Mouse (Mus musculus): ENCODE measurements around the gene Stx5a.

Stx5a gene

DNA sequence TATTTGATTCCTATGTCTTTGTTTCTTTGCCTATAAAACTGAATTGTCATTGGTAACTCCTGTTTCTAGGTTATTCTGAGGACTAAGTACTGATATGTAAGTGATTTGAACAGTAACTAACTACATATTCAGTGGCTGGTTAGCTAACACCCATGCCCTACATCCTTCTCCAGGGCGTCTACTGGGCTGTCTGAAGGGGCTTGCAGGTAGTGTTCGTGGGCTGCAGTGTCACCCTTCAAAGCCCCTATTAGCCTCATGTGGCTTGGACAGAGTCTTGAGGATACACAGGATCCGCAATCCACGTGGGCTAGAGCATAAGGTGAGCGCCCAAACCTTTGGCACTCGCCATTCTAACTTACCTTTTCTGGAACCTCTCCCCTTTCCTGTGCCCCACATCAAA is 1.6 kb upstream of the Stx5a start:
- DNase-seq (ENCODE audit: low read depth in 1 of 2, low spot score in 2 of 2) = no peak

DNA sequence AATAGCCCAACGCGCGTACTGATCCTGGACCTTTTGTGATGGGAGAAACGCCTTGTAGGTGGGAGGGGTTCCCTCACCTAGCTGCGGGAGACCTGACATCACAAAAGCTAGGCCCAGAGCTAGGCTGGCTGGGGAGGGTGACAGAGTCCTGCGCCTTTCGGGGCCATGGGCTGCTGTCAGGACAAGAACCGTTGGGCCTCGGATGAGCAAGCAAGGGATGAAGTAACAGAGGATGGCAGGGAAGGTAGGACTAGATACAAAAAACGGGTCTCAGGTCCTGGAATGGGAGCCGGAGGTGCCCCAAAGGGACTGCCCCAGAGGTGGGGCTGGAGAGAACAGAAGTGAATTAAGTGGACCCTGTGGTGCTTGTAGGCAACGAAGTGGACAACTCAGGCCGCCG is 610 bp upstream of the Stx5a start, which contains the start of gene 1700092M07Rik:
TSS of gene 1700092M07Rik (plus strand) at position 116 of the 400 bp plus-strand sequence.
- no peak for DNase-seq (ENCODE audit: low read depth in 1 of 2, low spot score in 2 of 2)

DNA sequence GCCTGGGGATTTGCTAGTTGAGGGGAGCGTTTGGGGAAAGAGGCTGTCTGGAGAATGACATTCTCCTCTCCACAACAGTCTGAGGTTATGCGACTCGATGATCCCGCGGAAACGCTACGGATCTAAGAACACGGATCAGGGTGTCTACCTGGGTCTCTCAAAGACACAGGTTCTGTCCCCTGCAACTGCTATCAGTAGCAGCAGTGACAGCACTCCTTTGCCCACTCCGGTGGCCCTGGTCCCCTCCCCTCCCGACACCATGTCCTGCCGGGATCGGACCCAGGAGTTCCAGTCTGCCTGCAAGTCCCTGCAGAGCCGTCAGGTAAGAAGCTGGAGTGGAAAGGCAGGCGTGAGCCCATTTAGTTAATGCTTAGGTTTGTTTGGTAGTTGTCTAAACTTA is 963 bp downstream of the Stx5a start:
- DNase-seq (ENCODE audit: low read depth in 1 of 2, low spot score in 2 of 2) = no peak

DNA sequence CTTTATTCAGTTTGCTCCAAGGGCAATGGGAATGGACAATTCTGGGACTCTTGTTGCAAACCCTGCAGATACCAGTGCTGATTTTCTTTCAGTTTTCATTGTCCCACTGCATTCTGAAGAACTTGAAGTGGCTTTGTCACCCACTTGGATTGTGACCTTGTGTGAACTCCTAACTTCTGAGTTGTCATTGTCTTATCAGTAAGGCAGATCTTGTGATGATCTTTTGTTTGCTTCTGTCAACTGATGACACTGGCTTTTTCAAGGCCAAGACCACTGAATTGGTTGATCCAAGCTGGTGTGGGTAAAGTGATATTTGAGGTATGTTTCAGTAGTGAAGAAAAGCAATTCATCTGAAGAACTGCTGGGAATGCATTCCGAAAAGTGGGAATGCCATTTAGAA is 4.2 kb downstream of the Stx5a start:
- no peak for DNase-seq (ENCODE audit: low read depth in 1 of 2, low spot score in 2 of 2)

DNA sequence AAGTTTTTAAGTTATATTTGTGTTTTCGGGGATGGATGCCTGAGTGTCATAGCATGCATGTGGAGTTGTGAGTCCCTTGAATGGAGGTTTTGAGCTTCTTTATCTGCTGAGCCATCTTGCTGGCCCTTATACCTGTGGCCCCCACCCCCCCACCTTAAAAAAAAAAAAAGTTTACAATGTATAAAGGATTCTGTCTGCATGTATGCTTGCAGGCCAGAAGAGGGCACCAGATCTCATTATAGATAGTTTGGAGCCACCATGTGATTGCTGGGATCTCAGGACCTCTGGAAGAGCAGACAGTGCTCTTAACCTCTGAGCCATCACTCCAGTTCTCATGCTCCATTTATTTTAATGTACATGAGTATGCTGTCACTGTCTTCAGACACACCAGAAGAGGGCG is 6.2 kb downstream of the Stx5a start:
- DNase-seq (ENCODE audit: low read depth in 1 of 2, low spot score in 2 of 2) = no peak

DNA sequence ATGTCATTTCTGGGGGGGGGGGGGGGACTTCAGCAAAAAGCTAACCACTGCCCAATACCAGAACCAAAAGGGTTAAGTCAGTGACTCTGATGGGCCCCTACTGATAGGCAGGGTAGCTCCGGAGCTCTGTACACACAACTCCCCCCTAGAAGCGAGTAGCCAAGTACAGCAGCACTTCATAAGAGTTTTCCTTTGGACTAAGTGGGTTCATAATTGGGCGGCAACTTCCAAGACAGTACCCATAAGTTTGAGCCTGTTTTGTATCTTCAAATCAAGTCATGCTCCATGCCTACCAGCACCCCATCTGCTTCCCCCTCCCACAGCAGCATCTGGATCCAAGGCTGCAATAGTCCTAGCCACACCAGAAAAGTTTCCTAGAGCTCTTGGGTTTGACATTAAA is 14.4 kb downstream of the Stx5a start:
- no peak for DNase-seq (ENCODE audit: low read depth in 1 of 2, low spot score in 2 of 2)

DNA sequence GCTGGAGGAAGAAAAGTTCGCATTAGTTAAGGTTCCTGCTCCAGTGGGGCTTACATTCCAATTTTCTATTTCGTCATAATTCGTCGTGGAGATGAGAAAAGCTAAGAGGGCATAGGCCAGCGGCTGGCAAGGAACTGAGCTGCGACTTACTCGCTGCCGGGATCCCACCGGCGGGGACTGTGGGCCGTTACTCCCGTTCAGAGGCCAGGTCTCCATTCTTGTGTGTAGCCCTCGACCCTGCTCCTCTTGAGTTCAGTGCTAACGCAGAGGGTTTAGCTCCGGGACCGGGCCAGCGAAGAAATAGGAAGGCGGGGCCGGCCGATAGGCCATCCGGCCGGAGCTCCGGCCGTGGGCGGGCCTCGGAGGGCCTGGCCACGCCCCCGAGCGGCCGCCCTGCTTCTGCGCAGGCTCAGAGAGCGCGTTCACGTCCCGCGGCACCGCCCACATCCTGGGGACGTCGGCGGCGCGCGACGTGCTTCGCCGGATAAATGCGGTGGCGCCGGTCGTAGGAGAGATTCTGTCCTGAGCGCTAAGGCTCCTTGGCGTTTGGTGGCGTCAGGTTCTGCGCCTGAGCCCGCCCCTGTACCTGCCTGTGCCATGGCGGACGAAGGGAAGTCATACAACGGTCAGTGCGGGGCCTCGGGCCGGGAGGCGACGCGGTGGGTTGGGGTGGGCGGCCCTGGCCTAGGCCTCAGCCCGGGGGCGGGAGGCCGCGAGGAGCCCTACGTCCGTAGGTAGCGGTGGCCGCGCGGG is 15.6 kb downstream of the Stx5a start, which contains the start of gene Nxf1:
TSS of gene Nxf1 (plus strand) at position 439 of the 753 bp plus-strand sequence.
- peak; percentile 62 to 86 for DNase-seq (ENCODE audit: low read depth in 1 of 2, low spot score in 2 of 2)

DNA sequence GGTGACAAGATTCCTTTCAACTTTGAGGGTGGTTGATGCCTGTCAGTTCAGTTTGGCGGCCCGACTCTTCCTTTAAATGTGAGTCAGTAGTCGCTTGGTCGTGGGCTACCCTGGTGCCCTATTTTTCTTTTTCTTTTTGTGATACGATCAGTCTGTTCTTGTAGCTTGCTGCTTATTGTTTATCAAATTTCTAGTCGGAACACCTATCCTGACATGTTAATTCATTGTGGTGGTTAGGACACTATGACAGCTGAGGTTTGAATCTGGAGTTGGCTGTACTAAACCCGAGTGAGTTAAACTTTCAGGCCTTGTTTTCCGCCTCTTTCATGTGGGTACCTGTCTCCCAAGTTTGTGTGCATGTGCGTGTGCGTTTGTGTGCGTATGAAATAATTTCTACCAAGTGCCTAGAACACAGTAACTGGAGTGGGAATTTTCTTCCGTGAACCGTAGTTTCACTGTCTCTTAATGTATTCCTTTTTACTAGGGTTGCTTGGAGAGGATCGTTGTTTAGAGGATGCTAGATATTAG is 16.3 kb downstream of the Stx5a start:
- DNase-seq (ENCODE audit: low read depth in 1 of 2, low spot score in 2 of 2) = no peak

DNA sequence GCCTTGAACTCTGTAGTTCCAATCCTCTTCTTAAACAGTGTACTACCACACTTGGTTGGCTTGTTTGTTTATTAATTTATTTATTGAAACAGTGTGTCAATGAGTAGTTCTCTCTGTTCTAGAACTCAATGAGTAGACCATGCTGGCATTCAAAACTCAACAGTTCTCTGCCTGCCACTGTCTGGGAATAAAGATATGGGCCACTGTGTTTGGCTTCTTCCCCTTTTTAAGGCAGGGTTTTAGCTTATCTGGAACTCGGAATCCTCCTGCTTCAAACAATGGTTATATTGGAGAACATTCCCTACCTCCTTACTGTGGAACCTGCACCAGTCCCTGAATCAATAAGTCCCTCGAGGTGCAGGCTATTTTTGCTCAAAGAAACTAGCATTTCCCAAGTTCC is 17.7 kb downstream of the Stx5a start:
- DNase-seq (ENCODE audit: low read depth in 1 of 2, low spot score in 2 of 2) = no peak

DNA sequence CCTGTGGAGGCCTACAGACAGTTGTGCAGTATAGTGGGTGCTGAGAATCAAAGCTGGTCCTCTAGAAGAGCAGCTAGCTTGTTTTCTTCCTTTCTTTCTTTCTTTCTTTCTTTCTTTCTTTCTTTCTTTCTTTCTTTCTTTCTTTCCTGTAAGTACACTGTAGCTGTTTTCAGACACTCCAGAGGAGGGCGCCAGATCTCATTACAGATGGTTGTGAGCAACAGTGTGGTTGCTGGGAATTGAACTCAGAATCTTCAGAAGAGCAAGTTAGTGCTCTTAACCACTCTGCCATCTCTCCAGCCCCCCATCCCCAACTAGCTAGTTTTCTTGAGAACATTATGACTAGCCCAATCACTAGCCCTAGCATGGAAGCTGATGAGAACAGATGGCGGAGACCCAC is 19.5 kb downstream of the Stx5a start:
- no peak for DNase-seq (ENCODE audit: low read depth in 1 of 2, low spot score in 2 of 2)

DNA sequence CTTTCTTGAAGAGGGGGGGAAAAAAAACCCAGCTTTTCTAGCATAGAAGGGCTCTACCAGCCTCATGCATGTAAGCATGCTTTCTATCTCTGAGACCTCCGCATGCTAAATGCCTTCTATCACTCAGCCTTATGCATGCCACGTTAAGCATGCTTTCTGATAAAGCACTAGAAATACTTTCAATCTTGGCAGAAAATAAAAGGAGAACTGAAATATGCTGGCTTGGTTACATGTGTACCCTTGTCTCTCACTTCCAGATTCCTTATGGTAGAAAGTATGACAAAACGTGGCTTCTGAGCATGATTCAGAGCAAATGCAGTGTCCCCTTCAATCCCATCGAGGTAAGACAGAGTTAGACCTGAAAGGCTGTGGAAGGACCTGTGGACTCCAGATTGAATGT is 22.1 kb downstream of the Stx5a start:
- no peak for DNase-seq (ENCODE audit: low read depth in 1 of 2, low spot score in 2 of 2)

DNA sequence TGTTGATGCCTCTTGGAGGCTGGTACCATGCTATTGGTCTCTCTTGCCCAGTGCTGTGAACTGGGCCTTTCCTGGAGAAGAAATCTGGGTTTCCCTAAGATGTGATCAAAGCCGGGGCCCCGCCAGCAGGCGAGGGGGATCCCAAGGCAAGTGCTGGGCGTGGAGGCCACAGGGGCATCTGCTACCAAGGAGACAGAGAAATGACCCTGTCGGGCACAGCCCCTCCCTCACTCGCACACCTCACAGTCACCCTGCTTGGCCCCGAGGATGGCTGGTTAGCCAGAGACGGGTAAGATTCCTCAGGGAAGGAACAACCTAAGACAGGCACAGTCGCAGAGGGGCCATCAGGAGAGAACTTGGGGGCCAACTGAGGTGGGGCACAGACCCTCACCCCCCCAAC is 24.3 kb downstream of the Stx5a start:
- no peak for DNase-seq (ENCODE audit: low read depth in 1 of 2, low spot score in 2 of 2)

DNA sequence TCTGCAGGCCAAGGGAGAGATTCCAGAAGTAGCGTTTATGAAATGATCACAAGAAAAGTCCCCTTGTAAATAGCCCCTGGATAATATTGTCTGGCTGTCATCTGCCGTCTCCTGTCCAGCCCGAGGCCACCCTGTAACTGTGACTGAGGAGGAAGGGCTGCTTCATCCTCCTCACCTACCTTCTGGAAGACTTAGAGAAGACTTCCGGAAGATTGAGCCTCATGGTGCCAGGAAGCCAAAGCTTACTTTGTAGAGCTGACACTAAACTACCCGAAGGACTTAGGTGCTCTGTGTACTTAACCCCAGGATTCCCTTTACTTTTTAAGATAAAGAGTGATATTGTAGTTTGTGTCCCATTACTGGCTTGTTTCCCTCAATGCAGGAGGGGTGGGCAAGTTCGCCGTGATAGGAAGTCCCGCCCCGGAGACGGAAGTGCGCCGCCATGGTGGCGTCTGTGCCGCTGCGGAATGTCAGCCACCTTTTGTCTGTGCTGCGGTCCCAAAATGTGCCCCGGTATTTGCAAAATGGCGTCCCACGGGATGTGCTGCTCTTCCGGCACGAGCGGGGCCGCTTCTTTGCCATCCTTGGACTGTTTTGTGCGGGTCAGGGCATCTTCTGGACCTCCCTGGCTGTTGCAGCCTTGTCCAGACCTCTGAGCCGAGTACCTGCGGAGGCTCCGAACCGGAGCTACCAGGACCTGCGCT is 29.5 kb downstream of the Stx5a start, which contains the start of gene Tmem223:
TSS of gene Tmem223 (plus strand) at position 430 of the 704 bp plus-strand sequence.
- DNase-seq (ENCODE audit: low read depth in 1 of 2, low spot score in 2 of 2) = peak; percentile 47 to 55

DNA sequence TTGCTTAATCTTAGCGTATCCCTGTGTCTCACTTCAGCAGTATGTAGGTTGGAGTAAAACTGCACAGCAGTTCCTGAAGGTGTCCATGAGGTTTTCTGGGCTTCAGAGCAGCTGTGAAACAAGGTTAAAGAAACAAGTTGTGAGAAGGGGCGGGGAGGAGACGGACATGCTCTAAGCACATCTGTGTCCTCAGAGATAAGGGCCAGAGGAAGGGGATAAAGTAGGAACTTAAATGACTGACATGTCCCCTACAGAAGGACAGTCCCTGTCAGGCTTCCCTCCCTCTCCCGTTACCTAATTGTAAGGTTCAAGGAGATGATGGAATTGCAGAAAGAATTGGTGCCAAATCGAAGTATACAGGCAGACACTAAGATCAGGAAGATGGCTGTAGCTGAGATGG is 31.8 kb downstream of the Stx5a start:
- no peak for DNase-seq (ENCODE audit: low read depth in 1 of 2, low spot score in 2 of 2)

DNA sequence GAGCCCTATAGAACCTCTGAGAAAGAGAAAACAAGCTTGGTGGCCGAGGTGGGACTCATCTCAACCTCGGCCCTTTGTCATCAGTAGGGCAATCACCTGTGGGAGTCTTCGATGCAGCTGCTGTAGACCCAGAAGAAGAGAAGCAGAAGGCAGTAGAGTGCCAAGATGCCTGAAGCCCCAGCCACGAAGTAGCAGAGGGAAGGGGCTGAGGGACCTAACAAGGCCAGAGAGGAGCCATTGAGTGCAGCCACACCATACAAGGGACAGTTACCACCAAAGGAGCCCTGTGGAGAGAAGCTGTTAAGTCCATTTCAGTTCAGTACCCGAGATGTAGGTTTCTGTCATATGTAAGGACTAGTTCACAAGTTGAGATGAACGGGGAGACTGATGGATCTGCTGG is 32.2 kb downstream of the Stx5a start:
- no peak for DNase-seq (ENCODE audit: low read depth in 1 of 2, low spot score in 2 of 2)

DNA sequence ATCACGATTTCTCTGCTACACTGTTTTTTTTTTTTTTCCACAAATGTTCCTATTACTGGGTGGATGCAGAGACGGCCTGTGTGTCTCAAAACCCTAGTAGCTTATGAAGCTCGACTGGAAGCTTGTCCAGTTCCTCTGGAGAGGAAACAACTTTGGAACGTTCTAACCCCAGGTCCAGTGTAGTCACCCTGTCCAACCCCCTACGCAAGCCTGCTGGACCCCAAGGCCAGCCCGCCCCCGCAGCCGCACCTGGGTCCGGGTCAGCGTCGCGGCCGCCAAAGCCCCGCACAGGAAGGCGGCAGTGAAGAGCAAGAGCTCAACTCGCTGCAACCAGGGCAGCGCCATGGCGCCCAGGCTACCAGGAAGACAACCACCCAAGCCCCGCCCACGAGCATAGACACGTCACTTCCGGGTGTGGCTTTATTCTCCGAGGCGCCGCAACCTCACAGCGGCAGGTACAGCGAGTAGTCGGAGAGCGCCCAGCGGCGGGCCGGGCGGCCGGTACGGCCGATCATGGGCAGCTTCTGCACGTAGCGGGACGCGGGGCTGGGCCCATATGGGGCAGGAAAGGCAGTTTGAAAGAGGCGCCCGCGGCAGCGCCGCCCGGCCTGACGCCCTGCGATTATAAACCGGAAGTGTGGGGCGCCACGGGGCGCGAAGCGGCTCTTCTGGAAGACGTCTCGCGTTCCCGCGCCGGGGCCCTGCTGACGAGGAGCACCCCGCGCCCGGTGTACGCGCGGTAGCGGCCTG is 33.0 kb downstream of the Stx5a start, which contains the start of gene Tmem179b:
TSS of gene Tmem179b (minus strand) at position 382 of the 750 bp plus-strand sequence.
- peak; percentile 87 to 95 for DNase-seq (ENCODE audit: low read depth in 1 of 2, low spot score in 2 of 2)

DNA sequence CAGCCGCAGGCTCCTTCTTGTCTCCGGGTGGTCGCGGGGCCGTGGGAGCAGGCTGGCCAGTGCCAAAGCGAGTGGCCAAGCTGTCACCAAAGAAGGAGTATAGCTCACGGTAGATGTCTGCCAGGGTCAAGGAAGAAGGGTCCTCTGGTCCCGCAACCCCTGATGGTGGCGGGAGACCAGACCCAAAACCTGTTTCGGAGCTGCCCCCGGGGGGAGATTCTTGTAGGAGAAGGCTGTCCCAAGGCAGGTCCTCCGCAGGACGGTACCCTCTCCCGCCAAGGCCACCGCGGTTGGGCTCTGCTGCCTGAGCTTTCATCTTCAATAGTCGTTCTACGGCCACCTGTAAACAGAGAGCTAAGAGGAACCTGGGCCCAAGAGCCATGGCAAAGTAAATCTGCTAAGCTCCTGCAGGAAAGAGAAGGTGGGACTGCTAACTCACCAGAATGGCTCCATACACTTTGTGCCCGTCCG is 33.8 kb downstream of the Stx5a start:
- no peak for DNase-seq (ENCODE audit: low read depth in 1 of 2, low spot score in 2 of 2)

DNA sequence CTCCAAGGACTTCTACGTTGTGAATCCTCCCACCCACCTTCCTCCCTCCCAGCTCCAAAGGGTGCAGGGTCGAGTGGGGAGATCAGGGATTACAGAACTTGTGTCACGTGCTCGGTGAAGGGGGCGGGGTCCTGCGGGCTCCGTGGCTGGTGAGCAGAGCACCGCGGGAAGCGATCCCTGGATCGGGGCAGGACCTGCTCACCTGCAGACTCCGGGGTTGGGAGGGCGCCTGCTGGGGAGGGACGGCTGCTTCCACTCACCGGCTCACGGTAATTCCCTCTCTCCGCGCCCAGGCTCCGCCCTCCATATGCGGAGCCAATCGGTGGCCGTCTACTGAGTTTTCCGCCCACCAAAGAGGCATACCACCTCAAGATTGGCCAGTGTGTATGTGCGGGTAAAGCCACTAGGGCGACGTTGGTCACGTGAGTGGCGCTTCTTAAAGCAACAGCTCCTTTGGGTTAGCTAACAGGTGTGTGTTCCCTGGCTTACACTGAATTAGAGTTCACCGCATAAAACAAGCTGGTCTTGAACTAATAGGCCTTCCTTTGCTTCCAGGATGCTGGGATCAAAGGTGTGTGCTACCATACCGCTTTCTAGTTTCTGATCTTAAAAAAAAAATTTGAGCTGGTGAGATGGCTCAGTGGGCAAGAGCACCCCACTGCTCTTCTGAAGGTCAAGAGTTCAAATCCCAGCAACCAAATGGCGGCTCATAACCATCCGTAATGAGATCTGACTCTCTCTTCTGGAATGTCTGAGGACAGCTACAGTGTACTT is 45.0 kb downstream of the Stx5a start, which contains the start of gene Taf6l:
TSS of gene Taf6l (minus strand) at position 410 of the 774 bp plus-strand sequence.
- DNase-seq (ENCODE audit: low read depth in 1 of 2, low spot score in 2 of 2) = peak; percentile 75 to 82

DNA sequence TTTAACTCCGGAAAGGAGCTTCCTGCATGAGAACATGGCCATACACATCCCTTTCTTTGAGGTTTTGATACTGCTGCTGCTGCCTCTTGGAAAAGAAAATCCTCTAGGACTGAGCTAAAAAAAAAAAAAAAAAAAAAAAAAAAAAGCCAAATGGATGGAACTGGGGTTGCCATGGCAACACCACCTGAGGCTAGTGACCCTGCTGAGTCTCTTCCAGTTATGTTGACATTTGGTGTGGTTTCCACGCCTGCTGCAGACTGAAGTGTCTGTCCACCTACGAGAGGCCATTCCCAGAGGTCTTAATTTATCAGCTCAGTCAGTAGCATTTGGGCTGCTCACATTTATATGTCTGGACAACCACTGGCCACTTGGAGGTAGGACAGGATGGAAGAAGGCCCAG is 47.3 kb downstream of the Stx5a start:
- DNase-seq (ENCODE audit: low read depth in 1 of 2, low spot score in 2 of 2) = no peak

DNA sequence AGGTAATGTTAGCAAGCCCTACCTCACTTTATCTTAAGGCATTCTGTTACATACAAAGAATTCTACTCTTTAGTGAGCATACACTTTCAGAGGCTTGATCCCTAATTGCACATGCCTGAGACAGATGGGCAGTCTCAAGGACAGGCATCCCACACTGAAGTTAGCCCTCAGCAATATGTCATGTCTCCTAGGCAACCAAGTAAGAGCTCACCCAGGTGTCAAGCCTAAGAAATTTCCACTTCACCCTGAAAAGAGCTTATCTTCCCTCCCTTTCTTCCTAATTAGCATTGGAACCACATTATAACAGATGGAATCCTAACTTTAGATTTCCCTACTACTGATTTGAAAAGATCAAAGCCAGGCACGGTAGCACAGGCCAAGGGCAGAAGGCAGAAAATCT is 48.0 kb downstream of the Stx5a start:
- no peak for DNase-seq (ENCODE audit: low read depth in 1 of 2, low spot score in 2 of 2)

Measured in monocyte, adult 2 months (primary cell).